Mouse (Mus musculus) thymus, postnatal 25 days (tissue): Measurements from ENCODE around the gene Tomm34.

Source experiments
- DNase-seq: peaks from one replicate; pipeline ENCODE4 v3.0.0; 2022

Tomm34 gene

DNA sequence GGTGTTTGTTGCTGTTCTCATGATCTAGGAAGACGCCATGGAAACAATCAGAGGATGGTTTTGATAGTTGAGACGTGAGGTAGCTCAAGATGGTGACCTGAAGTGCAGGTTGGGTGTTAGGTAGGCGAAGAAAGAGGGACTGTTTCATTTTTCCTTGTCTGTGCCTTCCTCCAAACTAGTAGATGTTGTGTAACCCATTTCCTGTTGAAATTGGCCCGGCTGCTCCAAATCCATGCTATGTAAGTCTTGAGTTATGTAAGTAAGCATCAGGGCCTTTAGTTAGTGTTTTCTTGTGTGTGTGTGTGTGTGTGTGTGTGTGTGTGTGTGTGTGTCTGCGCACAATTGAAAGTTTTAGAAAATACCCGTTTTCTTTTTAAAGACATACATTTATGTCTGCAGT is 61.7 kb downstream of the Tomm34 start:
- no peak for DNase-seq

DNA sequence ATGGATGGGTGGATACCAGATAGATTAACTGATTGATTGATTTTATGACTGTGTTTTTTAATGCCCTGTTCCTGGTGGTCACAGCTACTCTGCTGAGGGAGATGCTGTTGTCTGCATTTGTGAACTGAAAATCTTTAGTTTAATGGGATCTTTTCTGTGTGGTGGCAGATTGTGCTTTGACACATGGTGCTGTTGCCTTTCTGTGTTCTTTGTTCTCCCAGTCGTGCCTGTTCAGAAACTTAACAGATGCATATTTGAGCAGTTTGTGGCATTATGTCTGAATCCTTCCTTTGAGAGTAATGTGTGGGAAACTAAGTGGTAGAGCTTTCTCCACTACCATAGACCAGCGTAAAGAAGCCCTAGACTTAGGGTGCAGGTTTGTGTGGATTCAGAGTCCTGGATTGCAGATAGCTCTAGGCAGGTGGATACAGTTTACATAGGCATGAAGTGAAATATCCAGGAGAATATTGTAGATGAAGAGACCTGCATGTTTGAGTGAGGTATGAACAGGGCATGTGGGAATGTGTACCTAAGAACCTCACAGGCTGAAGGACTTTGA is 62.9 kb downstream of the Tomm34 start:
- DNase-seq: no peak

DNA sequence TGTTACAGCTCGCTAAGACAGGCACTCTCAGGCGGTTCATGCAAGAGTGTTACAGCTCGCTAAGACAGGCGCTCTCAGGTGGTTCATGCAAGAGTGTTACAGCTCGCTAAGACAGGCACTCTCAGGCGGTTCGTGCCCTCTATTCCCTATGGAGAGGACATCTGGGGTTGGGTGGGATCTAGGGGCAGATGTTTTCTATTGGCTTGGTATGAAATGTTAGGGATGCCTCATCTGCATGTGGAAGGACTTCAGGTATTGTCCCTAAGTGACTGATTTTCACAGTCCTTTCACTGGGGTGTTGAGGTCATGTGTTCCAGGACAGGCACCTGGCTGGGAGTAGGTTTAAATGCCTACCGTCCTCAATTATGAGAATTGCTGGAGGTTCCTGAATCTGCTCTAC is 63.4 kb downstream of the Tomm34 start:
- DNase-seq: no peak

DNA sequence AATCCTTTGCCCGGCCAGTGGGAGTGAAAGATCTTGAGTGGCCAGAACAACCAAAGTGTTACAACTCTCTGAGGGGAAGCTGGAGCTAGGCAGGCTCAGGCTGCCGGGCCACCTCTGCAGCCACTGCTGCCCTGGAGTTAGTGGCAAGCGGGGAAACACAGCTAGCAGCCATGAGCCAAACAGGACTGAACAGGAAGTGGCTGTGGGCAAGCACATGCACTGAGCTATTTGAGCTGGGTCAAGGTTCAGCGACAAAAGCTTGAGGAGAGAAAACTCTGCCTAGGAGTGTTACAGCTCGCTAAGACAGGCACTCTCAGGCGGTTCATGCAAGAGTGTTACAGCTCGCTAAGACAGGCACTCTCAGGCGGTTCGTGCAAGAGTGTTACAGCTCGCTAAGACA is 64.0 kb downstream of the Tomm34 start:
- peak; percentile 50 for DNase-seq

DNA sequence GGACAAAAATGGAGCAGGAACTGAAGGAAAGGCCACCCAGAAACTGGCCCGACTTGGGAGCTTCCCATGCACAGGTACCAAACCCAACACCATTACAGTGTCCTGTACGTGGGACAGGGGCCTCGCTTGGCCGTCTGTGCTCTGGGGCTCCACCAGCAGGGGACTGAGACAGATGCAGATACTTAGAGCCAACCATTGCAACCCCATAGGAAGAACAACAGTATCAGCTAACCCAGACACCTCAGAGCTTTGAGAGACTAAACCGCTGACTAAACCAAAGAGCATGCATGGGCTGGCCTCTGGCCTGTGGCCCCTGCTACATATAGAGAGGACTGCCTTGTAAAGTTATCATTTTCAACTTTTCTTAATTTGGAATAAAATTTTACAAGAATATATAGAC is 66.5 kb downstream of the Tomm34 start:
- no peak for DNase-seq
